Mouse (Mus musculus) megakaryocyte progenitor cell, adult 5-6 weeks (primary cell): Measurements from ENCODE around the gene Prickle4. TPM values are rescaled to one million over a fixed set of nuclear protein-coding genes. Genes with fewer than 3 reads are reported as not detected.
A peak's percentile ranks its signal among the peaks of the same experiment; 100 is the strongest.

ENCODE experiments used
- ATAC-seq: replicated peaks from 2 replicates; pipeline ENCODE4 v1.8.0; 2016; ENCODE audit warnings: mild to moderate bottlenecking, moderate TSS enrichment, inconsistent platforms; ENCODE audit not compliant: poor library complexity
- total RNA-seq, 2 experiments: library from RNA; stranded (forward) in 1 of 2; stranded (reverse) in 1 of 2; fragments of 157-497, 149-512 nt in 1 of 2; fragments of 200-1000 nt in 1 of 2; gene quantifications; 2 replicates each; pipeline versions ENCODE4 v1.2.3 to v1.2.4; 2015 to 2017

The Prickle4 gene
- total RNA-seq, 2 experiments from 2014 or later = 0.33 to 0.64 TPM

GRCm38 (mm10) chr17:47707961-47708360 is 13.4 kb upstream of the Prickle4 start:
- no peak for ATAC-seq

- ATAC-seq = no peak
Observed at GRCm38 (mm10) chr17:47706196-47706595, 11.7 kb upstream of the Prickle4 start.

DNA sequence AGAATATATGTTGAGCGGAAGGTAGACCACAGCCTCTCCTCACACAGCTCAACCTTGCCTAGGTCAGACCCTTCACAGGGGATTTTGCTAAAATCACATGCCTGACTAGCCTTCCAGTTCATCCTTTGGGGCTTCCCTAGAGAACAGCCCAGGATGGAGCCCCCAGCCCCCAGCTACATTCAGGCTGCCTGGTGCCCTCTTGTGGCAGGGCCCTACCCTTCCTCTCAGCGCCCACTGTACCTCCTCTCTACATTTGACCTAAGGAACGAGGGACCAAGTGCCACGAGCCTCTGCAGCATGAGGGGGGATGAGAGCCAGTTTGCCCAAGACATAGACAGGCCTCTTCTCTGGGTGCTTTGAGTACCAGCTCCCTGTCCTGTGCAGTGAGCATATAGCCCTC is 10.2 kb upstream of the Prickle4 start:
- no peak for ATAC-seq

DNA sequence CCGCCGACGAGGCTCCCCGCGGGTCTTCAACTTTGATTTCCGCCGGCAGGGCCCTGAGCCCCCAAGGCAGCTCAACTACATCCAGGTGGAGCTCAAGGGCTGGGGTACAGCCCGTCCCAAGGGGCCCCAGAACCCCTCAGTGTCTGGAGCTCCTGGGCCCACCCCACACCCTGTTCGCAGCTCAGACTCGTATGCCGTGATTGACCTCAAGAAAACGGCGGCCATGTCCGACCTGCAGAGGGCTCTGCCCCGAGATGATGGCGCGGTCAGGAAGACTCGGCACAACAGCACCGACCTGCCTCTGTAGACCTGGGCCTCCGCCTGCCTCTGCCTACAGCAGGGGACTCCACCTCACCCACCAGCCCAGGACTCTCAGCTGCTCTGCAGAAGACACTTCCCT is 9.0 kb upstream of the Prickle4 start:
- ATAC-seq = no peak

GRCm38 (mm10) chr17:47702548-47703345 is 8.2 kb upstream of the Prickle4 start:
- ATAC-seq = no peak

- no peak for ATAC-seq
Observed at GRCm38 (mm10) chr17:47701793-47702192, 7.3 kb upstream of the Prickle4 start.

GRCm38 (mm10) chr17:47699055-47699454 is 4.5 kb upstream of the Prickle4 start:
- no peak for ATAC-seq

- no peak for ATAC-seq
Observed at GRCm38 (mm10) chr17:47698156-47698555, 3.6 kb upstream of the Prickle4 start.

DNA sequence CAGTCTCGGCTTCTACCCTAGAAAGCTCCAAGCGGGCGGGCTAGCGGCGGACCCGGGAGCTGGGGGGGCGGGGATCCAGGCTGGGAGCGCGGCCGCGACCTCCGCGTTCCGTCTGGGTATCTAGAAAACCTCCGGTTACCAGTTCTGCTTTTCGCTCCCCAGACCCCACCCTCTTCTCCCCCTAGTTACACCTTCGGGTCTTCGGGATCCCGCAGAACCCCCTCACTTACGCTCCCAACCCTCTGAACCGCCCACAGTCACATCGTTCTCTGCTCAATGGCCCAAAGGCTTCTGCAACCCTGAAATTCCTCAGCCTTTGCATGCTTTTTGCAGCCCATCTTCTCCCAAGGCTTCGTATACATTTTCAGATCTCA is 788 bp upstream of the Prickle4 start:
- ATAC-seq = no peak

GRCm38 (mm10) chr17:47694442-47694502 is 264 bp downstream of the Prickle4 start, which contains the start of gene Gm21981:
TSS of gene Gm21981 (minus strand) at chr17:47694455.
- no peak for ATAC-seq

DNA sequence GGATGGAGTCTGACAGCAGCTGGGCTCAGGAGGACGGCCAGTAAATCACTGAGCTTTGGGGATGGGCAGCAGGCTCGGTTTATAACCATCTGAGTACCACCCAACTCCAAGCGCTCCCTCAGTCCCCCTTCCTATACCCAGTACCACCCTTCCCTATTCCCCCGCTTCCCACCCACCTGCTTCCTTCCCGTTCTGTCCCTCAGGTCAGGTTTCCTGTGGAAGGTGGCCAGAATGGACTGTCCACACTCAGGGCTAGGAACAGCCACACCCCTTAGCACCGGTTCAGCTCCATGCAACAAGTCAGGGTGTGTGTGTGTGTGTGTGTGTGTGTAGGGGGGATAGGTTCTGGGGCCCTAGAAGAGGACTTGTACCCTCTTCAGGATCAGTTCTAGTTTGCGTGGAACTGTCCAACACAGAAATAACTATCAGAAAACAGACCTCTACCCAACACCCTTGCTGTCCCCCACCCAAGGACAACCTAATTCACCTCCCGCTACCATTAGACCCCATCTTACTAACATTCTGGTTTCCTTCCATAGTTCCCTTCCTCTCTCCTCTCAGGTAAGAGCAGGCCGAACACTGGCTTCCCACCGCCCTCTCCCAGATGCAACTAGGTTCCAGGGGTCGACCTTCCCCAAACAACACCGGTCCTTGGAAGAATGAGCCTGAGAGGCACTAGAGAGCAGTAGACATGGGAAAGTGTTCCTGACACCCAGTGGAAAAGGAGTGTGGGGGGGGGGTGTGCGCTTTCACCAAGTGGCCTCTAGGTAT is 680 bp downstream of the Prickle4 start:
- ATAC-seq = no peak

- no peak for ATAC-seq
Observed at GRCm38 (mm10) chr17:47691650-47692049, 2.9 kb downstream of the Prickle4 start.

- no peak for ATAC-seq
Observed at GRCm38 (mm10) chr17:47689894-47690293, 4.6 kb downstream of the Prickle4 start.

DNA sequence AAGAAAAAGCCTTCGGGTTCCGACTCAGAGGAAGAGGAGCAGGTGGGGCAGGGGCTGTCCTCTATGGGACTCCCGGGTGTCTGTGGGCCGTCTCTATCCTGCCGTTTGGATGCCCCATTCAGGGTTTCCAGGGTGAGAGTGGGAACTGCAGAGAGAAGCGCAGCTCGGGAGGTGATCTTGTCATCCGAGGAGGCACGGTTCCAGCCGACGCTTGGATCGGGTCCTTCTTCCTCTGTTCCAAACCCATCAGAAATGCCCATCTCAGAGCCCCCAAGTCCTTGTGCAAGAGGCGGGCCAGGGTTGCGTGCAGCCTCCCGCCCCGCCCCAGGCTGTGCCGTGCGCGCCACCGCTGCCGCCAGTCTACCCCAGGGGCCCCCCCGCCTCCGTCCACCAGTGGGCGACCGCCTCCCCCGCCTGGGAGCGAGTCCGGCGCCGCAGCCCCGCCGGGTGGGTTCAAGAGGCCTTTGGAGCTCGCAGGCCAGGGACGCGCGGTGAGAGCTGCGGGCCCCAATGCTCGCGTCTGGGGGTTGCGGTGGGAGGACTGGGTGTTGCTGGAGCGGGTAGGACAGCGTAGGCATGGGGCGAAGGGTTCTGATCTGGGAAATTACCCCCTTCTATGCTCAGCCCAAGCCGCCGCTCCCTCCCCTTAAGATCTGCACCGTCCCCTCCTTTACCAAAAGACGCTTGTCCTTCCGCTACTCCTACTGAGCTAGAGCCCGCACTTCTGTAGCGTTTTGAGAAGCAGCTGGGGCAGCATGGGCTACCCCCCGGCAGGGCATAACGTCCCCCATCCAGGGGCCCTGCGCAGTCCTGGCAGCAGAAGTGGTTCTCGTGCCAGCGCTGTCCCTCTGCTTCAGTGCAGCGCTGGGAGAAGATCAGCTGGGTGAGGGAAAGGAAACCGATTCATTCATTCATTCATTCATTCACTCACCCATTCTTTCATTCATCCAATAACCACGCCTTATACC is 5.6 kb downstream of the Prickle4 start, which contains the start of gene Frs3:
Gene Frs3 (plus strand): TSS at position 423 of the 968 bp plus-strand sequence.
- peak; percentile 39 for ATAC-seq

- ATAC-seq = no peak
Observed at GRCm38 (mm10) chr17:47688344-47688607, 6.3 kb downstream of the Prickle4 start, which contains the start of gene Tomm6. TSS of gene Tomm6 (minus strand) at chr17:47688386.

GRCm38 (mm10) chr17:47687409-47688343 is 6.9 kb downstream of the Prickle4 start:
- peak; percentile 90 for ATAC-seq

DNA sequence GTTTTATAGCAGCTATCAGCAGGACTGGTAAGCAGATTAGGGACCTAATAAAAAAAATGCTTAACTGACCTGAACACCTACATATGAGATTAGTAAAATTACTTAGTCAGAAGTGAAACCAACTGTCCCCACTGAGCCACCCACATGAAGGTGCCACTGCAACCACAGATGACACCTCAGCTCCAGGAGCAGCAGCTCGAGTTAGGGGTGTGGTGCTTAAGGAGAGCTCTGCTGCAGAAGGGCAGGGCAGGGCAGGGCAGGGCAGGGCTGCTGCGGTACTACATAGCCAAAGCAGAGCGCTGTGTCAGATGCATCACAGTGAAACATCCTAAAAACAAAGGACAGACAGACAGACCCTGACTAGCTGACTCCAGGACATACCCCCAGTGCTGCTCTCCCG is 11.7 kb downstream of the Prickle4 start:
- ATAC-seq = peak; percentile 47; the same call in 1 of the 2 replicates

DNA sequence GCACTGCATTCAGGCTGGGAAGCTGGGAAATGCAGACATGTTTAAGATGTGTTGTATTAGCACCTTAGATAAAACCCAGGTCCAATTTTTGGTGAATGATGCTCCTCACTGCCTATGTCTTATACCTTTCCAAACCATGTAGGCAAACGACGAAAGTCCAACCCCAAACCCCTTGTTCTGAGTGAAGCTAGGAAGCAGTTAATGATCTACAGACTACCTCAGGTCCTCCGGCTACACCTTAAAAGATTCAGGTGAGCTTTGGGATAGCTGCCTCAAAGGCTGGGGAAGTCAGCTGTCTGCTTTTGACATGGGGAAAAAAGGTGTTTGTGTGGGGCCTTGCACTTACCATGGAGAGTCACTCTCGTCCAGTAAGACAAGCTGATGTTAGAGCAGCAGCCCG is 15.8 kb downstream of the Prickle4 start:
- no peak for ATAC-seq

GRCm38 (mm10) chr17:47678238-47678637 is 16.3 kb downstream of the Prickle4 start:
- no peak for ATAC-seq

- ATAC-seq = peak; percentile 81
Observed at GRCm38 (mm10) chr17:47676581-47676980, 18.0 kb downstream of the Prickle4 start.
